Mouse (Mus musculus) heart, embryonic 14.5 days (tissue): ENCODE results near the gene Gimap9. TPM values are rescaled to one million over a fixed set of nuclear protein-coding genes. Genes with fewer than 3 reads are reported as not detected.

ENCODE experiments used
- ATAC-seq: fragments of 200-750 bp; cut with Nextera tagmentation; 2 replicates; pipeline ENCODE4 v1.8.0; 2017; ENCODE audit warnings: low read depth, moderate TSS enrichment; ENCODE audit not compliant: insufficient number of reproducible peaks, insufficient read depth, low FRiP score
- H3K27ac ChIP-seq, 2 experiments: fragments of 200-500 bp in 1 of 2; fragments of 300-500 bp in 1 of 2; sonication (generic) in 1 of 2; replicated peaks in 1 of 2; 2 replicates each; pipeline ENCODE4 v1.5.1; 2012 to 2014; ENCODE audit warnings: low read depth in 2 of 2, low read length in 2 of 2, control low read depth in 1 of 2, mild to moderate bottlenecking in 1 of 2, mixed read lengths in 1 of 2; ENCODE audit not compliant: control insufficient read depth in 1 of 2, insufficient read depth in 1 of 2
- H3K27me3 ChIP-seq: fragments of 300-500 bp; sonication (generic); 2 replicates; pipeline ENCODE4 v1.6.1; 2014; ENCODE audit warnings: mild to moderate bottlenecking, low read length, control low read depth; ENCODE audit not compliant: control insufficient read depth, insufficient read depth
- H3K36me3 ChIP-seq: fragments of 300-500 bp; sonication (generic); 2 replicates; pipeline ENCODE4 v1.6.1; 2014; ENCODE audit warnings: mild to moderate bottlenecking, control low read depth, low read length, mixed read lengths; ENCODE audit not compliant: control insufficient read depth, insufficient read depth
- H3K4me1 ChIP-seq, 2 experiments: fragments of 200-500 bp in 1 of 2; fragments of 300-500 bp in 1 of 2; sonication (generic) in 1 of 2; 2 replicates each; pipeline ENCODE4 v1.6.1; 2012 to 2014; ENCODE audit warnings: low read length in 2 of 2, control low read depth in 1 of 2, mixed read lengths in 1 of 2; ENCODE audit not compliant: control insufficient read depth in 2 of 2, insufficient read depth in 2 of 2
- H3K4me2 ChIP-seq: fragments of 300-500 bp; sonication (generic); 2 replicates; pipeline ENCODE4 v1.6.1; 2014; ENCODE audit warnings: mild to moderate bottlenecking, low read length
- H3K4me3 ChIP-seq, 2 experiments: fragments of 200-500 bp in 1 of 2; fragments of 300-500 bp in 1 of 2; sonication (generic) in 1 of 2; 2 replicates each; pipeline ENCODE4 v1.5.1; 2012 to 2014; ENCODE audit warnings: low read length in 2 of 2, mild to moderate bottlenecking in 2 of 2, control low read depth in 1 of 2, low read depth in 1 of 2, moderate library complexity in 1 of 2; ENCODE audit not compliant: control insufficient read depth in 1 of 2, insufficient read depth in 1 of 2
- H3K9ac ChIP-seq: fragments of 300-500 bp; sonication (generic); 2 replicates; pipeline ENCODE4 v1.6.1; 2014; ENCODE audit warnings: mild to moderate bottlenecking, low read length
- H3K9me3 ChIP-seq: fragments of 300-500 bp; sonication (generic); 2 replicates; pipeline ENCODE4 v1.6.1; 2016; ENCODE audit warnings: low read length, control low read depth; ENCODE audit not compliant: control insufficient read depth
- WGBS: fragments of 180-500 bp; shearing (Covaris S2); extraction: QIAGEN DNeasy Blood & Tissue Kit; methylation state at CpG from one replicate; pipeline ENCODE4 v1.1.7; 2014; 5-methylcytosine and 5-hydroxymethylcytosine counted together
- polyA plus RNA-seq: library from polyadenylated mRNA; unstranded; fragments of >200 nt; fragmentation: Nextera tagmentation; extraction: Ambion mirVana; gene quantifications from 2 replicates; pipeline ENCODE4 v1.2.1, GENCODE M21; 2014

Gimap9 gene
- polyA plus RNA-seq, 1 experiment from 2014 or later = 6.3 TPM

DNA sequence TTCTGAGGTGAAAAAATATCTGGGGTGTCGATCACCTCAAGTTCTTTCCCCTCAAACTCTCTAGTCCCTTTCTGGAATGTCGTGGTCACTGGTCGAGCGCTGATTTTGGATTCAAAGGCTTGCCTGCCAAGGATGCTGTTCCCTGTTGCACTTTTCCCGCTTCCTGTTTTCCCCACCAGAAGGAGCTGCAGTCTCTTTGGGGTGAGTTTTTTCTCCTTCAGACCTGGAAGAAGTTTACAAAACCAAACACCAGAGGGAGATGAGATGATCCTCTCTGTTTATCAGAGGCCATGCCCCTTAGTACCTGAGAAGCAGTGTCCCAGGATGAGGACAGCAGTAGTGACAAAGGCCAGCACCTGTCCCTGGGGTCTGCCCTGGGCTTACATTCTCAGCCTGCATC, 26.7 kb downstream of the Gimap9 start:
- no peak for ATAC-seq
- Histone ChIP-seq H3K9me3 (no peaks in the 10 kb centered on the region), H3K4me1 (no peaks in the 10 kb centered on the region), H3K4me2 (no peak overlapping the region), H3K4me3 (no peak overlapping the region), H3K27ac (peak overlapping the region in 1 of 2 experiments; percentile 70; a peak in 3 of 4 replicates), H3K9ac (no peak overlapping the region), H3K36me3 (peaks cover 13% of the 10 kb centered on the region; the same call in 1 of the 2 replicates), H3K27me3 (no peaks in the 10 kb centered on the region)
- 61% methylated on average over 5 of the region's 5 CpGs for WGBS

DNA sequence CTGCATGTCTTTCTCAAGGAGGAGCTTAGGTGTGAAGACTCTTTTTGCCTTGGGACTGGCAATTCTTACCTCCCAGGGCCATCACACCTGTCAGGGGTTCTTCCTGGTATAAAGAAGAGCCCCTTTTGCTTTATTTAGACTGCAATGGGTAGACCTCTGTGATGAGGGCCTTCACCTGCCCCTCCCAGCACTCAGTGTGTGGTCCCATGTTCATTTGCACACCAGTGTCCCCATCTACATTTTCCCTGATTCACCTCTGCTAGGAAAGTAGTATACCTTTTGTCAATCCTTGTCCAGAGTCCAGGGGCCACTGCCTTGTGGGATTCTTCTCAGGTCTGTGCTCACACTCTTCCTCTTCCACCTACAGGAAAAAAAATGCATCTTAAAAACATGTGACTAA, 28.2 kb downstream of the Gimap9 start:
- Histone ChIP-seq H3K9ac (no peak overlapping the region), H3K4me1 (no peaks in the 10 kb centered on the region), H3K27ac (no peak overlapping the region), H3K36me3 (peaks cover 13% of the 10 kb centered on the region; the same call in 1 of the 2 replicates), H3K9me3 (no peaks in the 10 kb centered on the region), H3K4me3 (no peak overlapping the region), H3K27me3 (no peaks in the 10 kb centered on the region), H3K4me2 (no peak overlapping the region)
- no peak for ATAC-seq

DNA sequence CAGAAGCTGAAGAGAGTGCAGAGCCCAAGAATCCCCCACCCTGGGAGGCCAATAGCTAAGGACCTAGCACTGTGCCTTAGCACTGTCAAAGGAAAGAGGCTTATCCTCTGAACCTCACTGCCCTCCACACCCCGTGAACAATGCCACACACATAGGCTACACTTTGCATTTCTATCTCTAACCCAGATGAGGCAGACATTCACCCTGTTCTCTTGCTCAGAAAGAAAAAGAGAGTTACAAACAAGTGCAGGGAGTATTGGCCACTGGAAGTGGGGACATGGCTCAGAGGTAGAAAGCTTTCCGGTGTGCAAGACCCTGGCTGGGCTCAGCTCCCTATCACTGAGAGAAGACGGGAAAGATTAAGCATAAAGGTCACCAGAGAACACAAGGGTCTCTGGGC, 30.2 kb downstream of the Gimap9 start:
- Histone ChIP-seq H3K4me3 (peak overlapping the region; percentile 7 to 19), H3K36me3 (peaks cover 13% of the 10 kb centered on the region; the same call in 1 of the 2 replicates), H3K4me2 (peak overlapping the region; percentile 34), H3K27ac (peak overlapping the region; percentile 60 to 65; a peak in 3 of 4 replicates), H3K9me3 (0 out of 2 replicates have a peak, but pooled peaks cover 2% of the 10 kb centered on the region), H3K9ac (peak overlapping the region; percentile 55), H3K4me1 (no peaks in the 10 kb centered on the region), H3K27me3 (no peaks in the 10 kb centered on the region)
- 33% methylated on average over 3 of the region's 3 CpGs for WGBS
- ATAC-seq = no peak

DNA sequence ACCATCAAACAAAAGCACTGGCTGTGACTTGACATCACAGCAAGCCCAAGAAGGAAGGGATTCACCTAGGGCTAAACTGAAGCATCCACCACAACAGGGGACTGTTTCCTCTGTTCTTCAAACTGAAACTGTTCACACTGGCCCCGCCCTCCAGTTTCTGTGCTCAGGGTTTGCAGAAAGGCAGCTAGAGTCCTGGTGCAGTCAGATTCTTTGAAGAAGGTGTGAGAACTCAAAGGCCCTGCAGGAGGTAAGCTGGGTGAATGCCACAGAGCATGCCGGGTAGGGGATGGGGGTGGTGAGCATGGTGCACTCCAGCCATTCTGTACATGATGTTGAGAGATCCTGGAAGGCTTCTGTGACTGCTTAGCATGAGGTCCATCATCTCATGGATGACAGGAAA, 42.5 kb downstream of the Gimap9 start, which contains the start of the genes Gm28053 and Gimap7:
Gm28053 (plus strand) TSS at position 153 of the 400 bp plus-strand sequence.
Gimap7 (plus strand) TSS at position 167 of the 400 bp plus-strand sequence.
- ATAC-seq = no peak
- Histone ChIP-seq H3K27ac (no peak within 1 kb of the TSS), H3K4me3 (no peak within 1 kb of the TSS), H3K27me3 (no peaks in the 10 kb centered on the region), H3K4me1 (no peaks in the 10 kb centered on the region), H3K9ac (no peak within 1 kb of the TSS), H3K36me3 (no peaks in the 10 kb centered on the region), H3K9me3 (no peaks in the 10 kb centered on the region), H3K4me2 (no peak within 1 kb of the TSS)
- WGBS = 54% methylated on average over 2 of the region's 2 CpGs

DNA sequence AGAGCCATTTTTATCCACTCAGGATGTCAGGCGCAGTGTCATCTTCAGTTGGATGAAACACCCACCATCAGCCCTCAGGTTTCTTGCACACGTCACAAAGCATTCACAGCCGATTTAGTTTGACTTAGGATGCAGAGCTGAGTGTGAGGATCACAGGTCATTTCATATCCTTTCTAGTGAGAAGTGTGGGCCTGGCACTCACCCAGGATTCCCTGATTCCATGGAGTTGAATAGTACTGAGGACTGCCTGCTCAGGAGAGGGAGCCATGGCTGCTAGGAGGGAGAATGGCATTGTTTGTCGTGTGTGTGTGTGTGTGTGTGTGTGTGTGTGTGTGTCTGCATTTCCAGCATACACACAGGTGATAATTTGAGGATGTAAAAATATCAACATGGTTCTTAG, 44.4 kb downstream of the Gimap9 start:
- WGBS = 69% methylated on average over 4 of the region's 4 CpGs
- Histone ChIP-seq H3K9me3 (no peaks in the 10 kb centered on the region), H3K4me2 (no peak overlapping the region), H3K4me1 (peaks cover 0 to 3% of the 10 kb centered on the region in 2 experiments; a peak in 1 of 4 replicates), H3K27me3 (no peaks in the 10 kb centered on the region), H3K27ac (no peak overlapping the region), H3K4me3 (no peak overlapping the region), H3K9ac (no peak overlapping the region), H3K36me3 (no peaks in the 10 kb centered on the region)
- ATAC-seq = no peak

DNA sequence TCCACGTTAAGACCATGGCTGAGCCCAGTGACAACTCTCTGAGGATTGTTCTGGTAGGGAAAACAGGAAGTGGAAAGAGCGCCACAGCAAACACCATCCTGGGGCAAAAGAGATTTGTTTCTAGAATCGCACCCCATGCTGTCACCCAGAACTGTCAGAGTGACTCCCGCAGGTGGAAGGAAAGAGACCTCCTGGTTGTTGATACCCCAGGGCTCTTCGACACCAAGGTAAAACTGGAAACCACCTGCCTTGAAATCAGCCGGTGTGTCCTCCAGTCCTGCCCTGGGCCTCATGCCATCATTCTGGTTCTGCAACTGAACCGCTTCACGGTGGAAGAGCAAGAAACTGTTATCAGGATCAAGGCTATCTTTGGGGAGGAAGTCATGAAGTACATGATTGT, 47.5 kb downstream of the Gimap9 start:
- no peaks in the 10 kb centered on the region for H3K36me3 ChIP-seq
- H3K9me3 ChIP-seq = no peaks in the 10 kb centered on the region
- no peaks in the 10 kb centered on the region for H3K27me3 ChIP-seq
- H3K4me1 ChIP-seq = peaks cover 0 to 9% of the 10 kb centered on the region in 2 experiments; a peak in 2 of 4 replicates
- no peak overlapping the region for H3K9ac ChIP-seq
- WGBS = 67% methylated on average over 8 of the region's 8 CpGs
- no peak overlapping the region for H3K4me2 ChIP-seq
- no peak for ATAC-seq
- H3K4me3 ChIP-seq = no peak overlapping the region
- H3K27ac ChIP-seq = no peak overlapping the region

DNA sequence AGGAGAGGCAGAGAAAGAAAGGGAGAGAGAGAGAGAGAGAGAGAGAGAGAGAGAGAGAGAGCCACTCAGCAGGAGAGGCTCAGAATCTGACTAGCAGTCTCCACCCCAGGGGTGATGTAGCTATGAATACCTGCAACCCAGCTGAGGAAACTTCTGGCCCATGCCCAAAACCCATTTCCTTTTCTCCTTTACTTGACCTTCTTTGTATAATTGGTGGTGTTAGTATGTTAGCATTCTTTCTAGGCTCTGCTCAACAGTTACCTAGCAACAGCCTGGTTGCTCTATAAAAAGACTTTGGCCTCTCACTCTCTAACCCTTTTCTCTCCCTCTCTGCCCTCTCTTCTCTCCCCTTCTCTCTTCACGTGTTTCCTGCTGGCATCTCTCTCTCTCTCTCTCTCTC, 49.5 kb downstream of the Gimap9 start:
- Histone ChIP-seq H3K4me3 (no peak overlapping the region), H3K9ac (no peak overlapping the region), H3K36me3 (no peaks in the 10 kb centered on the region), H3K9me3 (no peaks in the 10 kb centered on the region), H3K27ac (peak overlapping the region; percentile 22 to 61; a peak in 2 of 4 replicates), H3K4me1 (peaks cover 0 to 9% of the 10 kb centered on the region in 2 experiments; a peak in 2 of 4 replicates), H3K4me2 (peak overlapping the region; percentile 12; the same call in 1 of the 2 replicates), H3K27me3 (no peaks in the 10 kb centered on the region)
- ATAC-seq = no peak
- WGBS = 0% methylated on average over 1 of the region's 1 CpGs

DNA sequence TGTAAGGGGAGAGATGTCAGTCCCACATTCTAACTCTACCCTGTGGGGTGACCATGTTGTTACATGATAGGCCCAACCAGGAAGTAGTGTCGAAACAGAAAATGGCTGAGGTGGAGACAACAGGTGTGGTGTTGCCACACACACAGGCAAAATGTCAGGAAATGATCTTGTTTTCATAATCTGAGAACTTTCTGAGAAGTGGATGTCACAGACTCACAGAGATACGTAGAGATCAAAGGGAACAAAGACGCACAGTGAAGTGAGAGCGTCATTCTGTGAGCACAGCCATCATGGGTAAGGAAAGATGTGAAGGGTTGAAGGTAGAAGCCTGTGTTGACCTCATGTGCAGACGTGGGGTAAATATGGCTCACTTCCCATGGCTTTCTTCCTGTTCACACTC, 51.8 kb downstream of the Gimap9 start:
- 85% methylated on average over 5 of the region's 5 CpGs for WGBS
- Histone ChIP-seq H3K9ac (no peak overlapping the region), H3K9me3 (no peaks in the 10 kb centered on the region), H3K4me1 (peaks cover 0 to 9% of the 10 kb centered on the region in 2 experiments; a peak in 2 of 4 replicates), H3K36me3 (no peaks in the 10 kb centered on the region), H3K4me2 (no peak overlapping the region), H3K4me3 (no peak overlapping the region), H3K27ac (no peak overlapping the region), H3K27me3 (no peaks in the 10 kb centered on the region)
- no peak for ATAC-seq
